Mouse (Mus musculus) G1E (cell line): ENCODE data around the gene Kcnq1. TPM values are rescaled to one million over a fixed set of nuclear protein-coding genes. Genes with fewer than 3 reads are reported as not detected.
A peak's percentile ranks its signal among the peaks of the same experiment; 100 is the strongest.

Source experiments
- ATAC-seq: 2 replicates; pipeline ENCODE4 v1.8.0; 2016; ENCODE audit warnings: mild to moderate bottlenecking; ENCODE audit not compliant: insufficient number of reproducible peaks, poor library complexity, low FRiP score, severe bottlenecking; ENCODE audit errors: extremely low read depth
- DNase-seq: peaks from one replicate; pipeline ENCODE4 v3.0.0; 2012; ENCODE audit warnings: low spot score
- H3K27me3 ChIP-seq: 2 replicates; pipeline ENCODE4 v1.6.1; 2012; ENCODE audit warnings: mild to moderate bottlenecking, low read length, inconsistent platforms; ENCODE audit not compliant: insufficient read depth
- H3K36me3 ChIP-seq: replicated peaks from 2 replicates; pipeline ENCODE3; 2012; ENCODE audit warnings: mild to moderate bottlenecking, inconsistent platforms
- H3K4me1 ChIP-seq: 2 replicates; pipeline ENCODE4 v1.6.1; 2012; ENCODE audit warnings: low read depth, low read length, inconsistent platforms, mixed read lengths; ENCODE audit not compliant: insufficient read depth
- H3K4me3 ChIP-seq: 2 replicates; pipeline ENCODE4 v1.5.1; 2012; ENCODE audit warnings: low read depth, mild to moderate bottlenecking, inconsistent platforms, low read length, moderate library complexity, mixed read lengths
- H3K9me3 ChIP-seq: replicated peaks from 2 replicates; pipeline ENCODE4 v1.6.1; 2012; ENCODE audit warnings: inconsistent platforms
- CTCF ChIP-seq: IDR thresholded peaks from 2 replicates; pipeline ENCODE4 v1.5.1; 2012; ENCODE audit warnings: low read depth, low read length, inconsistent platforms, mixed read lengths
- GATA1 ChIP-seq: IDR thresholded peaks from 2 replicates; pipeline ENCODE4 v1.6.1; 2012; ENCODE audit warnings: borderline replicate concordance, low read length, inconsistent platforms, mixed read lengths
- GATA2 ChIP-seq: IDR thresholded peaks from 2 replicates; pipeline ENCODE4 v1.6.1; 2012; ENCODE audit warnings: low read depth, low read length, inconsistent platforms, borderline replicate concordance
- POLR2AphosphoS5 ChIP-seq: IDR thresholded peaks from 2 replicates; pipeline ENCODE4 v1.6.1; 2012; ENCODE audit warnings: low read depth, low read length, inconsistent platforms; ENCODE audit not compliant: insufficient replicate concordance
- TAL1 ChIP-seq: conservative IDR thresholded peaks from 2 replicates; pipeline ENCODE4 v1.6.1; 2012; ENCODE audit warnings: low read depth, low read length, inconsistent platforms, mixed read lengths
- polyA plus RNA-seq: library from polyadenylated mRNA; stranded (reverse); fragments of >175 nt; gene quantifications from 2 replicates; pipeline ENCODE4 v1.2.3, GENCODE M21; 2012
- total RNA-seq, 2 experiments: library from RNA; stranded (forward) in 1 of 2; stranded (reverse) in 1 of 2; fragments of 200-1000 nt in 1 of 2; fragments of >200 nt in 1 of 2; fragmentation: Nextera tagmentation in 1 of 2; gene quantifications; 2 replicates each; pipeline ENCODE4 v1.2.3; 2014 to 2017

Kcnq1 gene
- total and polyA plus RNA-seq, 3 experiments, result not detected

GRCm38 (mm10) chr7:143473347-143474101 is 367.4 kb downstream of the Kcnq1 start, which contains the start of gene Slc22a18:
Slc22a18 (plus strand) TSS chr7:143473736.
- H3K9me3 ChIP-seq, result no peaks in the 10 kb centered on the region
- peaks cover 24% of the 10 kb centered on the region for H3K4me1 ChIP-seq
- ATAC-seq, result peak; percentile 69
- TF ChIP-seq TAL1 (no peak), GATA1 (no peak), POLR2AphosphoS5 (no peak), CTCF (no peak), GATA2 (no peak)
- peak within 1 kb of the TSS; percentile 53; the same call in 1 of the 2 replicates for H3K4me3 ChIP-seq
- DNase-seq, result peak; percentile 73
- H3K36me3 ChIP-seq, result no peaks in the 10 kb centered on the region
- H3K27me3 ChIP-seq, result peaks cover 60% of the 10 kb centered on the region

DNA sequence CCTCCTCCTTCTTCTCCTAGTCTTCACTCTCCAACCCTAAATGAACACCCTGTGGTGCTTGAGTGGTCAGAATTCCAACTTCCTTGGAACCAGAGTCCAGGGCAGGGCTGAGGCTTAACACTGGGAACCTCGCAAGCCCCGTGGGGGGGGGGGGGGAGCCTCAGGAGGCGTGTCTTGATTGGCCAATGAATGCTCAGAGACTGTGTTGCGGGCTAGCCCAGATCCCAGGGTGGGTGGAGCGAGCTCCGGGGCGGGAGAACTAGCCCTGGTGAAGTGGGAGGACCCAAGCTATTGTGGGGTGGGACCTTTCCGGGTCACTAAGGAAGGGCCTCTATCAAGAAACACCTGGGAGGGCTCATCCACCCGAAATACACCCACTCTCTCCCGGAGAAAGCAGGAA is 368.6 kb downstream of the Kcnq1 start:
- TF ChIP-seq GATA2 (no peak), TAL1 (no peak), CTCF (no peak), GATA1 (no peak), POLR2AphosphoS5 (no peak)
- H3K9me3 ChIP-seq, result no peaks in the 10 kb centered on the region
- H3K4me1 ChIP-seq, result peaks cover 24% of the 10 kb centered on the region
- ATAC-seq (0 out of 2 replicates have a peak, but pooled peaks have one; percentile 35), DNase-seq (peak; percentile 32)
- H3K4me3 ChIP-seq, result no peak overlapping the region
- H3K27me3 ChIP-seq, result peaks cover 60% of the 10 kb centered on the region
- H3K36me3 ChIP-seq, result no peaks in the 10 kb centered on the region

DNA sequence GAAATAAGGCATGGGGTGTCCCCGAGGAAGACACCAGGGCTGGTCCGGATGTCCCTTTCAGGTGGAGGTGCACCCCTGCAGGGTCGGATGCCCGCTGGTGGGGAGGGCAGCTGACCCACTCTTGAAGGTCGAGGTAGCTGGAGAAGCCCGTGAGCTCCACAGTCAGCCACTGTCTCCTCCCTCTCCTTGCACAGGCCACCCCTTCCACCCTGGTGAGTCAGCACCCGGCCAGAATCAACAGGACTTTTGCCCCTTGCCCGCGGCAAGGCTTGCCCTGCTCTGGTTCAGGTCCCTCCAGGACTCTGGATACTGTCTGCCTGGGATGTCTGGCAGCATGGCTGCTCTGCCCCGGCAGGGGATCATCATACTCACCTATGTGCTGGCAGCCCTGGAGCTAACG is 369.7 kb downstream of the Kcnq1 start:
- no peaks in the 10 kb centered on the region for H3K9me3 ChIP-seq
- H3K36me3 ChIP-seq, result no peaks in the 10 kb centered on the region
- H3K4me1 ChIP-seq, result peaks cover 28% of the 10 kb centered on the region
- H3K4me3 ChIP-seq, result no peak overlapping the region
- ATAC-seq (no peak), DNase-seq (no peak)
- H3K27me3 ChIP-seq, result peaks cover 54% of the 10 kb centered on the region
- TF ChIP-seq TAL1 (no peak), CTCF (no peak), POLR2AphosphoS5 (no peak), GATA1 (no peak), GATA2 (no peak)

Other genes with a start within 250 kb of the Kcnq1 start
- not detected in 2 replicates for gene Th, start 175.2 kb upstream of the Kcnq1 start, total RNA-seq (2014; fragmentation: Nextera tagmentation)
- gene Th, start 175.2 kb upstream of the Kcnq1 start, total RNA-seq (2017), result not detected in 2 replicates
- not detected in 2 replicates for gene Th, start 175.2 kb upstream of the Kcnq1 start, polyA plus RNA-seq
- gene Ascl2, start 137.1 kb upstream of the Kcnq1 start, total RNA-seq (2014; fragmentation: Nextera tagmentation), result not detected in 2 replicates
- 0.12 TPM in 1 of 2 replicates, not detected in the other for gene Ascl2, start 137.1 kb upstream of the Kcnq1 start, total RNA-seq (2017)
- gene Ascl2, start 137.1 kb upstream of the Kcnq1 start, polyA plus RNA-seq, result not detected in 2 replicates
- gene Tspan32, start 101.3 kb upstream of the Kcnq1 start, total RNA-seq (2014; fragmentation: Nextera tagmentation), result 104 and 119 TPM in 2 replicates
- 247 and 297 TPM in 2 replicates for gene Tspan32, start 101.3 kb upstream of the Kcnq1 start, total RNA-seq (2017)
- 57.5 and 59.3 TPM in 2 replicates for gene Tspan32, start 101.3 kb upstream of the Kcnq1 start, polyA plus RNA-seq
- gene Cd81, start 53.6 kb upstream of the Kcnq1 start, total RNA-seq (2014; fragmentation: Nextera tagmentation), result 166 and 192 TPM in 2 replicates
- 185 and 191 TPM in 2 replicates for gene Cd81, start 53.6 kb upstream of the Kcnq1 start, total RNA-seq (2017)
- 152 and 187 TPM in 2 replicates for gene Cd81, start 53.6 kb upstream of the Kcnq1 start, polyA plus RNA-seq
- gene Tssc4, start 37.1 kb upstream of the Kcnq1 start, total RNA-seq (2014; fragmentation: Nextera tagmentation), result 13.4 and 18.8 TPM in 2 replicates
- 25.0 and 36.3 TPM in 2 replicates for gene Tssc4, start 37.1 kb upstream of the Kcnq1 start, total RNA-seq (2017)
- 207 and 271 TPM in 2 replicates for gene Tssc4, start 37.1 kb upstream of the Kcnq1 start, polyA plus RNA-seq
- not detected in 2 replicates for gene Trpm5, start 11.7 kb upstream of the Kcnq1 start, total RNA-seq (2014; fragmentation: Nextera tagmentation)
- 0.12 and 0.33 TPM in 2 replicates for gene Trpm5, start 11.7 kb upstream of the Kcnq1 start, total RNA-seq (2017)
- not detected in 2 replicates for gene Trpm5, start 11.7 kb upstream of the Kcnq1 start, polyA plus RNA-seq